Mouse (Mus musculus) stomach, embryonic 16.5 days (tissue): ENCODE data around the gene Gm21985. TPM values are rescaled to one million over a fixed set of nuclear protein-coding genes. Genes with fewer than 3 reads are reported as not detected.
A peak's percentile ranks its signal among the peaks of the same experiment; 100 is the strongest.

Experiments used
- ATAC-seq: fragments of 200-750 bp; cut with Nextera tagmentation; 2 replicates; pipeline ENCODE4 v1.8.0; 2017; ENCODE audit warnings: moderate number of reproducible peaks, moderate TSS enrichment; ENCODE audit not compliant: insufficient read depth, low FRiP score
- H3K27ac ChIP-seq: fragments of 300-500 bp; sonication (generic); 2 replicates; pipeline ENCODE4 v1.5.1; 2014; ENCODE audit warnings: low read length
- H3K27me3 ChIP-seq: fragments of 300-500 bp; sonication (generic); 2 replicates; pipeline ENCODE4 v1.6.1; 2014; ENCODE audit warnings: low read length, control low read depth, mixed read lengths; ENCODE audit not compliant: control insufficient read depth, insufficient read depth
- H3K36me3 ChIP-seq: fragments of 300-500 bp; sonication (generic); 2 replicates; pipeline ENCODE4 v1.6.1; 2014; ENCODE audit warnings: low read length; ENCODE audit not compliant: control insufficient read depth, insufficient read depth
- H3K4me1 ChIP-seq: fragments of 300-500 bp; sonication (generic); 2 replicates; pipeline ENCODE4 v1.6.1; 2014; ENCODE audit warnings: low read length, control low read depth, mixed read lengths; ENCODE audit not compliant: control insufficient read depth, insufficient read depth
- H3K4me2 ChIP-seq: fragments of 300-500 bp; sonication (generic); 2 replicates; pipeline ENCODE4 v1.6.1; 2014; ENCODE audit warnings: low read depth, low read length, mixed read lengths
- H3K4me3 ChIP-seq: fragments of 300-500 bp; sonication (generic); replicated peaks from 2 replicates; pipeline ENCODE4 v1.5.1; 2014; ENCODE audit warnings: mild to moderate bottlenecking, low read length
- H3K9ac ChIP-seq: fragments of 300-500 bp; sonication (generic); 2 replicates; pipeline ENCODE4 v1.6.1; 2014; ENCODE audit warnings: low read length
- H3K9me3 ChIP-seq: fragments of 300-500 bp; sonication (generic); replicated peaks from 2 replicates; pipeline ENCODE4 v1.6.1; 2016; ENCODE audit warnings: low read length, control low read depth; ENCODE audit not compliant: control insufficient read depth
- WGBS: fragments of 180-500 bp; shearing (Covaris S2); extraction: QIAGEN DNeasy Blood & Tissue Kit; methylation state at CpG from one replicate; pipeline ENCODE4 v1.1.7; 2014; 5-methylcytosine and 5-hydroxymethylcytosine counted together
- polyA plus RNA-seq: library from polyadenylated mRNA; unstranded; fragments of >200 nt; fragmentation: Nextera tagmentation; extraction: Ambion mirVana; gene quantifications from 2 replicates; pipeline ENCODE4 v1.2.1, GENCODE M21; 2015

The Gm21985 gene
- polyA plus RNA-seq, 1 experiment from 2014 or later: not detected

- peaks cover 21% of the 10 kb centered on the region for H3K4me1 ChIP-seq
- WGBS: under 1% methylated on average over 36 of the region's 36 CpGs
- peak; percentile 54; the same call in 1 of the 2 replicates for ATAC-seq
- peak within 1 kb of the TSS; percentile 65 for H3K4me2 ChIP-seq
- no peaks in the 10 kb centered on the region for H3K9me3 ChIP-seq
- H3K27me3 ChIP-seq: no peaks in the 10 kb centered on the region
- peak within 1 kb of the TSS; percentile 68 for H3K9ac ChIP-seq
- H3K36me3 ChIP-seq: no peaks in the 10 kb centered on the region
- peak within 1 kb of the TSS; percentile 65 for H3K4me3 ChIP-seq
- peak within 1 kb of the TSS; percentile 54 for H3K27ac ChIP-seq
Observed at GRCm38 (mm10) chr2:112261748-112262653, 4.1 kb upstream of the Gm21985 start, which contains the start of gene Nop10. Gene Nop10, plus strand, starts transcription at chr2:112261926.

- Histone ChIP-seq H3K9me3 (no peaks in the 10 kb centered on the region), H3K27ac (no peak overlapping the region), H3K36me3 (no peaks in the 10 kb centered on the region), H3K4me2 (peak overlapping the region; percentile 65), H3K27me3 (no peaks in the 10 kb centered on the region), H3K9ac (peak overlapping the region; percentile 68), H3K4me3 (peak overlapping the region; percentile 65), H3K4me1 (peaks cover 26% of the 10 kb centered on the region)
- no peak for ATAC-seq
- 34% methylated on average over 4 of the region's 4 CpGs for WGBS
Observed at GRCm38 (mm10) chr2:112262779-112263295, 3.3 kb upstream of the Gm21985 start.

- no peaks in the 10 kb centered on the region for H3K9me3 ChIP-seq
- ATAC-seq: no peak
- no peak overlapping the region for H3K4me2 ChIP-seq
- H3K4me3 ChIP-seq: no peak overlapping the region
- H3K36me3 ChIP-seq: no peaks in the 10 kb centered on the region
- H3K4me1 ChIP-seq: peaks cover 27% of the 10 kb centered on the region
- no peak overlapping the region for H3K27ac ChIP-seq
- 76% methylated on average over 4 of the region's 4 CpGs for WGBS
- H3K9ac ChIP-seq: no peak overlapping the region
- H3K27me3 ChIP-seq: no peaks in the 10 kb centered on the region
Observed at GRCm38 (mm10) chr2:112264364-112264763, 1.8 kb upstream of the Gm21985 start.

- Histone ChIP-seq H3K4me2 (peak within 1 kb of the TSS; percentile 89), H3K27me3 (no peaks in the 10 kb centered on the region), H3K9ac (peak within 1 kb of the TSS; percentile 84), H3K27ac (peak within 1 kb of the TSS; percentile 86), H3K36me3 (no peaks in the 10 kb centered on the region), H3K4me1 (peaks cover 27% of the 10 kb centered on the region), H3K4me3 (peak within 1 kb of the TSS; percentile 72), H3K9me3 (no peaks in the 10 kb centered on the region)
- peak; percentile 95 for ATAC-seq
- WGBS: under 1% methylated on average over 84 of the region's 85 CpGs
Observed at GRCm38 (mm10) chr2:112265448-112266241, 469 bp upstream of the Gm21985 start, which contains the start of gene Slc12a6. Gene Slc12a6, plus strand, starts transcription at chr2:112265825.

- Histone ChIP-seq H3K9me3 (no peaks in the 10 kb centered on the region), H3K9ac (peak overlapping the region; percentile 84), H3K4me2 (peak overlapping the region; percentile 89), H3K4me1 (peaks cover 27% of the 10 kb centered on the region), H3K27me3 (no peaks in the 10 kb centered on the region), H3K27ac (peak overlapping the region; percentile 34; the same call in 1 of the 2 replicates), H3K4me3 (peak overlapping the region; percentile 72), H3K36me3 (no peaks in the 10 kb centered on the region)
- no peak for ATAC-seq
- WGBS: 24% methylated on average over 10 of the region's 10 CpGs
Observed at GRCm38 (mm10) chr2:112266780-112267179, 666 bp downstream of the Gm21985 start.

- no peak for ATAC-seq
- H3K27me3 ChIP-seq: no peaks in the 10 kb centered on the region
- peaks cover 25% of the 10 kb centered on the region for H3K4me1 ChIP-seq
- no peak overlapping the region for H3K27ac ChIP-seq
- H3K4me2 ChIP-seq: peak overlapping the region; percentile 89
- H3K9ac ChIP-seq: no peak overlapping the region
- H3K36me3 ChIP-seq: no peaks in the 10 kb centered on the region
- peak overlapping the region; percentile 72 for H3K4me3 ChIP-seq
- H3K9me3 ChIP-seq: no peaks in the 10 kb centered on the region
- WGBS: 71% methylated on average over 8 of the region's 8 CpGs
Observed at GRCm38 (mm10) chr2:112267547-112268269, 1.6 kb downstream of the Gm21985 start.

GRCm38 (mm10) chr2:112270011-112270410, 3.9 kb downstream of the Gm21985 start:
- Histone ChIP-seq H3K27ac (no peak overlapping the region), H3K27me3 (no peaks in the 10 kb centered on the region), H3K9me3 (no peaks in the 10 kb centered on the region), H3K4me1 (peaks cover 17% of the 10 kb centered on the region), H3K4me3 (no peak overlapping the region), H3K9ac (no peak overlapping the region), H3K4me2 (no peak overlapping the region), H3K36me3 (no peaks in the 10 kb centered on the region)
- no peak for ATAC-seq
- WGBS: 80% methylated on average over 2 of the region's 2 CpGs

GRCm38 (mm10) chr2:112272909-112273308, 6.8 kb downstream of the Gm21985 start:
- Histone ChIP-seq H3K9me3 (no peaks in the 10 kb centered on the region), H3K27me3 (no peaks in the 10 kb centered on the region), H3K36me3 (no peaks in the 10 kb centered on the region), H3K9ac (no peak overlapping the region), H3K4me1 (peaks cover under 1% of the 10 kb centered on the region; the same call in 1 of the 2 replicates), H3K27ac (no peak overlapping the region), H3K4me2 (no peak overlapping the region), H3K4me3 (no peak overlapping the region)
- WGBS: 84% methylated on average over 2 of the region's 2 CpGs
- ATAC-seq: no peak
